Mouse (Mus musculus) G1E (cell line): ENCODE measurements around the gene Ankrd63. TPM values are rescaled to one million over a fixed set of nuclear protein-coding genes. Genes with fewer than 3 reads are reported as not detected.
A peak's percentile ranks its signal among the peaks of the same experiment; 100 is the strongest.
"Not testable (repeated sequence)": the region's sequence is repeated elsewhere in the genome, so short reads cannot be mapped to it uniquely, and the experiment has no call there.

ENCODE experiments used
- ATAC-seq: 2 replicates; pipeline ENCODE4 v1.8.0; 2016; ENCODE audit warnings: mild to moderate bottlenecking; ENCODE audit not compliant: insufficient number of reproducible peaks, poor library complexity, low FRiP score, severe bottlenecking; ENCODE audit errors: extremely low read depth
- DNase-seq: peaks from one replicate; pipeline ENCODE4 v3.0.0; 2012; ENCODE audit warnings: low spot score
- H3K27me3 ChIP-seq: 2 replicates; pipeline ENCODE4 v1.6.1; 2012; ENCODE audit warnings: mild to moderate bottlenecking, low read length, inconsistent platforms; ENCODE audit not compliant: insufficient read depth
- H3K36me3 ChIP-seq: replicated peaks from 2 replicates; pipeline ENCODE3; 2012; ENCODE audit warnings: mild to moderate bottlenecking, inconsistent platforms
- H3K4me1 ChIP-seq: 2 replicates; pipeline ENCODE4 v1.6.1; 2012; ENCODE audit warnings: low read depth, low read length, inconsistent platforms, mixed read lengths; ENCODE audit not compliant: insufficient read depth
- H3K4me3 ChIP-seq: 2 replicates; pipeline ENCODE4 v1.5.1; 2012; ENCODE audit warnings: low read depth, mild to moderate bottlenecking, inconsistent platforms, low read length, moderate library complexity, mixed read lengths
- H3K9me3 ChIP-seq: replicated peaks from 2 replicates; pipeline ENCODE4 v1.6.1; 2012; ENCODE audit warnings: inconsistent platforms
- CTCF ChIP-seq: IDR thresholded peaks from 2 replicates; pipeline ENCODE4 v1.5.1; 2012; ENCODE audit warnings: low read depth, low read length, inconsistent platforms, mixed read lengths
- GATA1 ChIP-seq: IDR thresholded peaks from 2 replicates; pipeline ENCODE4 v1.6.1; 2012; ENCODE audit warnings: borderline replicate concordance, low read length, inconsistent platforms, mixed read lengths
- GATA2 ChIP-seq: IDR thresholded peaks from 2 replicates; pipeline ENCODE4 v1.6.1; 2012; ENCODE audit warnings: low read depth, low read length, inconsistent platforms, borderline replicate concordance
- POLR2AphosphoS5 ChIP-seq: IDR thresholded peaks from 2 replicates; pipeline ENCODE4 v1.6.1; 2012; ENCODE audit warnings: low read depth, low read length, inconsistent platforms; ENCODE audit not compliant: insufficient replicate concordance
- TAL1 ChIP-seq: conservative IDR thresholded peaks from 2 replicates; pipeline ENCODE4 v1.6.1; 2012; ENCODE audit warnings: low read depth, low read length, inconsistent platforms, mixed read lengths
- polyA plus RNA-seq: library from polyadenylated mRNA; stranded (reverse); fragments of >175 nt; gene quantifications from 2 replicates; pipeline ENCODE4 v1.2.3, GENCODE M21; 2012
- total RNA-seq, 2 experiments: library from RNA; stranded (forward) in 1 of 2; stranded (reverse) in 1 of 2; fragments of 200-1000 nt in 1 of 2; fragments of >200 nt in 1 of 2; fragmentation: Nextera tagmentation in 1 of 2; gene quantifications; 2 replicates each; pipeline ENCODE4 v1.2.3; 2014 to 2017

Gene Ankrd63
- total and polyA plus RNA-seq, 3 experiments = 0.05 TPM; not detected in 2

GRCm38 (mm10) chr2:118659493-118659892, 44.3 kb downstream of the Ankrd63 start:
- no peaks in the 10 kb centered on the region for H3K27me3 ChIP-seq
- no peaks in the 10 kb centered on the region for H3K9me3 ChIP-seq
- ATAC-seq = 0 out of 2 replicates have a peak, but pooled peaks have one; percentile 9
- H3K36me3 ChIP-seq = no peaks in the 10 kb centered on the region
- peaks cover 84% of the 10 kb centered on the region for H3K4me1 ChIP-seq
- no peak for DNase-seq
- TF ChIP-seq TAL1 (peak; percentile 47), GATA2 (peak; percentile 61; the same call in 1 of the 2 replicates), GATA1 (no peak), CTCF (no peak), POLR2AphosphoS5 (peak; percentile 98)
- peak overlapping the region; percentile 66; the same call in 1 of the 2 replicates for H3K4me3 ChIP-seq

GRCm38 (mm10) chr2:118659077-118659476, 44.7 kb downstream of the Ankrd63 start:
- Histone ChIP-seq H3K36me3 (no peaks in the 10 kb centered on the region), H3K27me3 (no peaks in the 10 kb centered on the region), H3K4me1 (peaks cover 84% of the 10 kb centered on the region), H3K4me3 (peak overlapping the region; percentile 66; the same call in 1 of the 2 replicates), H3K9me3 (no peaks in the 10 kb centered on the region)
- TF ChIP-seq GATA1 = no peak
- TF ChIP-seq CTCF = no peak
- no peak for TF ChIP-seq TAL1
- TF ChIP-seq POLR2AphosphoS5 = no peak; the same call in 1 of the 2 replicates
- TF ChIP-seq GATA2 = no peak
- DNase-seq = peak; percentile 79
- ATAC-seq = peak; percentile 61

DNA sequence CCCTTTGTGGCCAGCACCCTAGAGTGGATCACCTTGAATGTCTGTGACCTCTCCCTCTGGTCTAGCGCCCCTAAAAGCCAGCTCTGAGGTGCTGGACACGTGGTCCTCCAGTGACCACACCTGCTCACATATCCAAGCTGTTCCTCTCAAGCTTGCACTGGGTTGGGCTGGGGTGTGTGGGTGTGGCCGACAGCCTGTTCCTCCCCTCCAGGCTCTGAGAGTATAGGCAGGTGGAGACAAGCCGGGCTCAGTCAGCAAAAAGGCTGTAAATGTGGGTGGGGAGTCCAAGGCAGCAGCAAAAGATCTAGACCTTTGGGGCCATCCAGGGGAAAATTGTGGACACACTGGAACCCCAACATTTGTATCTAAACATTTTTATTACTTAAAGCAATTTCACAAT, 45.3 kb downstream of the Ankrd63 start:
- Histone ChIP-seq H3K4me1 (peaks cover 78% of the 10 kb centered on the region), H3K4me3 (peak overlapping the region; percentile 64; the same call in 1 of the 2 replicates), H3K27me3 (no peaks in the 10 kb centered on the region), H3K36me3 (no peaks in the 10 kb centered on the region), H3K9me3 (no peaks in the 10 kb centered on the region)
- ATAC-seq (peak; percentile 69), DNase-seq (peak; percentile 84)
- TF ChIP-seq CTCF (no peak), POLR2AphosphoS5 (no peak), GATA1 (no peak), GATA2 (no peak), TAL1 (no peak)

GRCm38 (mm10) chr2:118656688-118657281, 47.0 kb downstream of the Ankrd63 start:
- Histone ChIP-seq H3K4me3 (no peak overlapping the region; the same call in 1 of the 2 replicates), H3K9me3 (no peaks in the 10 kb centered on the region), H3K4me1 (peaks cover 61% of the 10 kb centered on the region), H3K36me3 (no peaks in the 10 kb centered on the region), H3K27me3 (no peaks in the 10 kb centered on the region)
- ATAC-seq (no peak), DNase-seq (no peak)
- TF ChIP-seq TAL1 (no peak), POLR2AphosphoS5 (no peak), GATA2 (no peak), GATA1 (no peak), CTCF (no peak)

DNA sequence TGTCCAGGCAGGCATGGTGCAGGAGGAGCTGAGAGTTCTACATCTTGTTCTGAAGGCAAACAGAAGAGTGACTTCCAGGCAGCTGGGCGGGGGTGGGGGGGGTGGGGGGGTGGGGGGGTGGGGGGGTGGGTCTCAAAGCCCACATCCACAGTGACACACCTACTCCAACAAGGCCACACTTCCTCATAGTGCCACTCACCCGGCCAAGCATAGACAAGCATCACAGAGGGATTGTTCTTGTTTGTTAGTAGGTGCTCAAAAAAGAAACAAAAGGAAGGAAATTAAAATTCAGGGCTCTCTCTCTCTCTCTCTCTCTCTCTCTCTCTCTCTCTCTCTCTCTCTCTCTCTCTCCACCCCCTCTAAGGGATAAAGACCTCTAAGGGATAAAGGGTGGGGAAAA, 53.1 kb downstream of the Ankrd63 start:
- not testable (repeated sequence) for DNase-seq, H3K4me1 ChIP-seq, H3K36me3 ChIP-seq, ATAC-seq, H3K4me3 ChIP-seq, H3K27me3 ChIP-seq, H3K9me3 ChIP-seq

Other genes starting within 250 kb of the Ankrd63 start
- gene Srp14, start 224.3 kb downstream of the Ankrd63 start, total RNA-seq (2014; fragmentation: Nextera tagmentation) = 107 and 121 TPM in 2 replicates
- 303 and 317 TPM in 2 replicates for gene Srp14, start 224.3 kb downstream of the Ankrd63 start, total RNA-seq (2017)
- gene Srp14, start 224.3 kb downstream of the Ankrd63 start, polyA plus RNA-seq = 69.1 and 110 TPM in 2 replicates
- not detected in 2 replicates for gene Bmf, start 154.3 kb downstream of the Ankrd63 start, total RNA-seq (2014; fragmentation: Nextera tagmentation)
- 0.16 TPM in 1 of 2 replicates, not detected in the other for gene Bmf, start 154.3 kb downstream of the Ankrd63 start, total RNA-seq (2017)
- 0.17 TPM in 1 of 2 replicates, not detected in the other for gene Bmf, start 154.3 kb downstream of the Ankrd63 start, polyA plus RNA-seq
- 69.8 and 75.1 TPM in 2 replicates for gene Bub1b, start 105.8 kb downstream of the Ankrd63 start, total RNA-seq (2014; fragmentation: Nextera tagmentation)
- gene Bub1b, start 105.8 kb downstream of the Ankrd63 start, total RNA-seq (2017) = 110 and 126 TPM in 2 replicates
- 21.1 and 26.3 TPM in 2 replicates for gene Bub1b, start 105.8 kb downstream of the Ankrd63 start, polyA plus RNA-seq
- 7.9 and 9.6 TPM in 2 replicates for gene Pak6, start 40.7 kb downstream of the Ankrd63 start, total RNA-seq (2014; fragmentation: Nextera tagmentation)
- gene Pak6, start 40.7 kb downstream of the Ankrd63 start, total RNA-seq (2017) = 6.2 and 10.0 TPM in 2 replicates
- 28.0 and 34.2 TPM in 2 replicates for gene Pak6, start 40.7 kb downstream of the Ankrd63 start, polyA plus RNA-seq
- 25.6 and 30.6 TPM in 2 replicates for gene Plcb2, start 24.5 kb upstream of the Ankrd63 start, total RNA-seq (2014; fragmentation: Nextera tagmentation)
- gene Plcb2, start 24.5 kb upstream of the Ankrd63 start, total RNA-seq (2017) = 7.3 and 8.5 TPM in 2 replicates
- 4.5 and 5.4 TPM in 2 replicates for gene Plcb2, start 24.5 kb upstream of the Ankrd63 start, polyA plus RNA-seq
- 24.8 and 26.5 TPM in 2 replicates for gene Inafm2, start 41.8 kb upstream of the Ankrd63 start, total RNA-seq (2014; fragmentation: Nextera tagmentation)
- 14.8 and 16.0 TPM in 2 replicates for gene Inafm2, start 41.8 kb upstream of the Ankrd63 start, total RNA-seq (2017)
- gene Inafm2, start 41.8 kb upstream of the Ankrd63 start, polyA plus RNA-seq = 21.0 and 28.6 TPM in 2 replicates
- not detected in 2 replicates for gene Ccdc9b, start 58.7 kb upstream of the Ankrd63 start, total RNA-seq (2014; fragmentation: Nextera tagmentation)
- gene Ccdc9b, start 58.7 kb upstream of the Ankrd63 start, total RNA-seq (2017) = 0.05 and 0.06 TPM in 2 replicates
- gene Ccdc9b, start 58.7 kb upstream of the Ankrd63 start, polyA plus RNA-seq = not detected in 2 replicates
- not detected in 2 replicates for gene Phgr1, start 68.8 kb upstream of the Ankrd63 start, total RNA-seq (2014; fragmentation: Nextera tagmentation)
- not detected in 2 replicates for gene Phgr1, start 68.8 kb upstream of the Ankrd63 start, total RNA-seq (2017)
- gene Phgr1, start 68.8 kb upstream of the Ankrd63 start, polyA plus RNA-seq = not detected in 2 replicates
- not detected in 2 replicates for gene Disp2, start 75.8 kb upstream of the Ankrd63 start, total RNA-seq (2014; fragmentation: Nextera tagmentation)
- gene Disp2, start 75.8 kb upstream of the Ankrd63 start, total RNA-seq (2017) = 0.16 and 0.17 TPM in 2 replicates
- 0.03 and 0.04 TPM in 2 replicates for gene Disp2, start 75.8 kb upstream of the Ankrd63 start, polyA plus RNA-seq
- gene Knstrn, start 110.0 kb upstream of the Ankrd63 start, total RNA-seq (2014; fragmentation: Nextera tagmentation) = 40.6 and 65.7 TPM in 2 replicates
- gene Knstrn, start 110.0 kb upstream of the Ankrd63 start, total RNA-seq (2017) = 78.0 and 98.1 TPM in 2 replicates
- gene Knstrn, start 110.0 kb upstream of the Ankrd63 start, polyA plus RNA-seq = 86.4 and 137 TPM in 2 replicates
- 13.4 and 18.5 TPM in 2 replicates for gene Ivd, start 158.0 kb upstream of the Ankrd63 start, total RNA-seq (2014; fragmentation: Nextera tagmentation)
- 22.2 and 25.4 TPM in 2 replicates for gene Ivd, start 158.0 kb upstream of the Ankrd63 start, total RNA-seq (2017)
- 11.4 and 11.5 TPM in 2 replicates for gene Ivd, start 158.0 kb upstream of the Ankrd63 start, polyA plus RNA-seq
- gene Bahd1, start 196.4 kb upstream of the Ankrd63 start, total RNA-seq (2014; fragmentation: Nextera tagmentation) = 38.2 and 53.9 TPM in 2 replicates
- gene Bahd1, start 196.4 kb upstream of the Ankrd63 start, total RNA-seq (2017) = 11.0 and 12.5 TPM in 2 replicates
- gene Bahd1, start 196.4 kb upstream of the Ankrd63 start, polyA plus RNA-seq = 135 and 153 TPM in 2 replicates
- gene Chst14, start 222.5 kb upstream of the Ankrd63 start, total RNA-seq (2014; fragmentation: Nextera tagmentation) = 2.5 and 4.3 TPM in 2 replicates
- 1.2 and 1.3 TPM in 2 replicates for gene Chst14, start 222.5 kb upstream of the Ankrd63 start, total RNA-seq (2017)
- 4.9 and 7.0 TPM in 2 replicates for gene Chst14, start 222.5 kb upstream of the Ankrd63 start, polyA plus RNA-seq